Mouse (Mus musculus) kidney, postnatal 0 days (tissue): ENCODE results near the gene Tspo2. TPM values are rescaled to one million over a fixed set of nuclear protein-coding genes. Genes with fewer than 3 reads are reported as not detected.

ENCODE experiments used
- ATAC-seq: fragments of 200-750 bp; cut with Nextera tagmentation; replicated peaks from 2 replicates; pipeline ENCODE4 v1.8.0; 2017; ENCODE audit warnings: low read depth, moderate number of reproducible peaks, moderate TSS enrichment, moderate library complexity; ENCODE audit not compliant: low FRiP score
- DNase-seq: peaks from one replicate; pipeline ENCODE4 v3.0.0-alpha.2; 2016; ENCODE audit warnings: low spot score
- H3K27ac ChIP-seq: fragments of 300-500 bp; sonication (generic); 2 replicates; pipeline ENCODE4 v1.5.1; 2014; ENCODE audit warnings: mild to moderate bottlenecking
- H3K27me3 ChIP-seq: fragments of 300-500 bp; sonication (generic); 2 replicates; pipeline ENCODE4 v1.6.1; 2014; ENCODE audit warnings: low read length, mixed read lengths; ENCODE audit not compliant: insufficient read depth
- H3K36me3 ChIP-seq: fragments of 300-500 bp; sonication (generic); 2 replicates; pipeline ENCODE4 v1.6.1; 2014; ENCODE audit warnings: low read length, mixed read lengths; ENCODE audit not compliant: insufficient read depth
- H3K4me1 ChIP-seq: fragments of 300-500 bp; sonication (generic); replicated peaks from 2 replicates; pipeline ENCODE4 v1.6.1; 2014; ENCODE audit warnings: antibody characterized with exemption, low read length, mixed read lengths; ENCODE audit not compliant: insufficient read depth
- H3K4me2 ChIP-seq: fragments of 300-500 bp; sonication (generic); 2 replicates; pipeline ENCODE4 v1.6.1; 2014; ENCODE audit warnings: mild to moderate bottlenecking, low read length, moderate library complexity, mixed read lengths
- H3K4me3 ChIP-seq: fragments of 300-500 bp; sonication (generic); replicated peaks from 2 replicates; pipeline ENCODE4 v1.5.1; 2014; ENCODE audit warnings: low read depth, low read length
- H3K9ac ChIP-seq: fragments of 300-500 bp; sonication (generic); 2 replicates; pipeline ENCODE4 v1.6.1; 2014; ENCODE audit warnings: low read depth, low read length
- H3K9me3 ChIP-seq: fragments of 300-500 bp; sonication (generic); replicated peaks from 2 replicates; pipeline ENCODE4 v1.6.1; 2016; ENCODE audit warnings: low read length, inconsistent platforms, mixed read lengths
- CTCF ChIP-seq: IDR thresholded peaks from 2 replicates; pipeline ENCODE4 v1.5.1; 2016; ENCODE audit warnings: antibody characterized with exemption, low read depth, mild to moderate bottlenecking, moderate library complexity
- WGBS: fragments of 180-500 bp; shearing (Covaris S2); extraction: QIAGEN DNeasy Blood & Tissue Kit; methylation state at CpG from one replicate; pipeline ENCODE4 v1.1.7; 2014; 5-methylcytosine and 5-hydroxymethylcytosine counted together
- polyA plus RNA-seq: library from polyadenylated mRNA; unstranded; fragments of >200 nt; fragmentation: Nextera tagmentation; extraction: Ambion mirVana; gene quantifications from 2 replicates; pipeline ENCODE4 v1.2.1, GENCODE M21; 2015

Gene Tspo2
- polyA plus RNA-seq, 1 experiment from 2014 or later: 1.2 TPM

DNA sequence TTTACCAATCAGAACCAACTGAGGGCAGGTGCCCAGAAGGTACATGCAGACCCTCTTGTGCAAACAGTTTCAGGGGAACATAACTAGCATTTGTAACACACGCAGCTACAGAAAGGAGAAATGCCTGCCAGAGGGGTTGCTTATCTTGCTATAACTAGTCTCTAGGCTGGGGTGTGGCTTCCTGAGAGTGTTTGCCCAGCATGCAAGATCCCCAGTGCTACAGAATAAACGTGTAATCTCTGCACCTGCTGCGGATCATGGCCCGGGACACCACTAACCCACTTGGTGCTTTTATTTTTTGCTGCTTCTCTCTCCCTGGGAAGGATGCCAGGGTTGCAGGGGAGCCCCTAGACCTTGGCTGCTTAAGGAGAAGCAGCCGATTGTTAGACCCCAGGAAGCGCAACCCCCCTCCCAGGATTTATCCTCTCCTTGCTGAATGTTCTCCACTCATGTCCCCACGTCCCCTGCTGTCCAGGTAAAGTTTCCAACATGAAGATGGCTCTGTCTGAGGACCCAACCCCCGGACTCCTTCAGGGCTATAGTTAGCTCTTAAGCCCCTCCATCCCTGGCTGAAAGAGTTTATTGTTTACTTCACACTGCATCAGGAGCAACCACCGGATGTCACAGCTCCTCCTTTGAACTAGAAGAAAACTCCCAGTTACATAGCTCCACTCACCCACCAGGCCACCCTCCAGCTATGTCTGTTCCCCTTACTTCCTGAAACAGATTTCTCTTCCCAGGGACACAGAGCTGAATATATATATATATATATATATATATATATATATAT lies 25.3 kb downstream of the Tspo2 start:
- peaks cover 25% of the 10 kb centered on the region for H3K4me1 ChIP-seq
- H3K4me2 ChIP-seq: no peak overlapping the region
- no peak for TF ChIP-seq CTCF
- no peak overlapping the region for H3K4me3 ChIP-seq
- DNase-seq: no peak
- H3K36me3 ChIP-seq: no peaks in the 10 kb centered on the region
- no peaks in the 10 kb centered on the region for H3K9me3 ChIP-seq
- 0 out of 2 replicates have a peak overlapping the region, but pooled peaks have one; percentile 15 for H3K27ac ChIP-seq
- no peaks in the 10 kb centered on the region for H3K27me3 ChIP-seq
- 33% methylated on average over 9 of the region's 9 CpGs for WGBS
- no peak for ATAC-seq
- no peak overlapping the region for H3K9ac ChIP-seq

DNA sequence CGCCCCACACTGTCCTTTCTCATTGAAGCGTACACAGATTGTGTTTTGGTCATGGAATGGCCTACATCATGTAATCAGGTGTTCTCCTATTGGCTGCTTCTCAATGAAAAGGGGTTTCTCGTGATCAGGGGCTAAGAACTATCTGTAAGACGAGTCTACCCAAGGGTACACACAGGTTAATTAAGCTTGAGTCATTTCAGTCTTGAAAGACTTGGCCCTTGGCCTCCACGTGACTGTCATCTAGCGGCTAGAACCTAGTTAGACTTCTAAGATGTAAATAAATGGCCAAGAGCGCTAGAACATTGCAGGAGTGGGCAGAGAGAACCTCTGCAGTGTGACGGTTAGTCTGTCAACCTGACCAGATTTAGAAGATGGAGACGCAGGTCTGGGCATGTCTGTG lies 27.1 kb downstream of the Tspo2 start:
- no peak for DNase-seq
- Histone ChIP-seq H3K4me2 (no peak overlapping the region), H3K4me1 (peaks cover 20% of the 10 kb centered on the region), H3K27ac (0 out of 2 replicates have a peak overlapping the region, but pooled peaks have one; percentile 6), H3K27me3 (no peaks in the 10 kb centered on the region), H3K36me3 (no peaks in the 10 kb centered on the region), H3K9me3 (no peaks in the 10 kb centered on the region), H3K9ac (no peak overlapping the region), H3K4me3 (no peak overlapping the region)
- no peak for TF ChIP-seq CTCF
- 76% methylated on average over 9 of the region's 9 CpGs for WGBS
- ATAC-seq: peak; percentile 57

DNA sequence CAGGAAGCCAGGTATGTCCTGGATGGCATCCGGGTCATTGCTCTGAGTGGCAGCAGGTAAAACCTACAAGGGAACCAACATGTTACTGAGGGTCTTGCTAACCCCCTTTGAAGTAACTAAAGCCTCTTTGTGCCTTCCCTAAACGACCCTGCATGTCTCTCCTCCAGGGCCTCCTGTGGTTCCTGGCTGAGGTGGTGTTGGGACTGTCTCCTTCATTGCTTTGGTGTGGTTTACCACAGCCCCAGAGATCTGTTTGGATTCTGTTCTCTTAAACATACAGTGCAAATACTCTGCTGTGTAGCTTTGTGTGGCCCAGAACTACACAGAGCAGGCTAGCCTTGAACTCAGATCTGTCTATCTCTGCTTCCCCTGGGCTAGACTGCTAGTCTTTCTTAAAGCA lies 31.8 kb downstream of the Tspo2 start:
- WGBS: 56% methylated on average over 2 of the region's 2 CpGs

DNA sequence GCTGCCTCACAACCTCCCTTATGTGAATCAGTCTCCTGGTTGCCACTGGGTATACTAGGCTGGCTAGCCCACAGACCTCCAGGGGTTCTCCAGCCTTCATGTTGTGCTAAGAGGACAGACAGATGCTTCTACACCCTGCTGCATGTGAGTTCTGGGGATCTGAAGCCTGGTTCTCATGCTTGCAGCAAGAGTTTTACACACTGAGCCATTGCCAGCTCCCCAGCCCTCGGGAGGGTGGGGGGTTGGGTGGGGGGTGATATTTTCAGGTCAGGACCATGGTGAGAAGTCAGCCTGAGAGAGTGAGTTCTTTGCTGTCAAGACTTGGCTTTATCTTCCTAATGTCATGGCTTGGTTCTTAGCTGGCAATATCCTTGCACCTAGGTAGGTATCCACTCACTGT lies 32.5 kb downstream of the Tspo2 start:
- Histone ChIP-seq H3K36me3 (peaks cover 12% of the 10 kb centered on the region; the same call in 1 of the 2 replicates), H3K4me3 (no peak overlapping the region), H3K9ac (no peak overlapping the region), H3K27ac (peak overlapping the region; percentile 66), H3K27me3 (no peaks in the 10 kb centered on the region), H3K4me1 (peaks cover 10% of the 10 kb centered on the region), H3K9me3 (no peaks in the 10 kb centered on the region), H3K4me2 (peak overlapping the region; percentile 31)
- no peak for TF ChIP-seq CTCF
- DNase-seq (no peak), ATAC-seq (no peak)
- 81% methylated on average over 1 of the region's 1 CpGs for WGBS

More for the DNA sequence above, 31.8 kb downstream of the Tspo2 start:
- H3K27ac ChIP-seq: no peak overlapping the region
- ATAC-seq: no peak
- H3K4me3 ChIP-seq: no peak overlapping the region
- H3K4me2 ChIP-seq: no peak overlapping the region
- peaks cover 10% of the 10 kb centered on the region for H3K4me1 ChIP-seq
- H3K9ac ChIP-seq: no peak overlapping the region
- no peaks in the 10 kb centered on the region for H3K9me3 ChIP-seq
- no peaks in the 10 kb centered on the region for H3K27me3 ChIP-seq
- H3K36me3 ChIP-seq: peaks cover 8% of the 10 kb centered on the region; the same call in 1 of the 2 replicates
- TF ChIP-seq CTCF: no peak
- DNase-seq: no peak

DNA sequence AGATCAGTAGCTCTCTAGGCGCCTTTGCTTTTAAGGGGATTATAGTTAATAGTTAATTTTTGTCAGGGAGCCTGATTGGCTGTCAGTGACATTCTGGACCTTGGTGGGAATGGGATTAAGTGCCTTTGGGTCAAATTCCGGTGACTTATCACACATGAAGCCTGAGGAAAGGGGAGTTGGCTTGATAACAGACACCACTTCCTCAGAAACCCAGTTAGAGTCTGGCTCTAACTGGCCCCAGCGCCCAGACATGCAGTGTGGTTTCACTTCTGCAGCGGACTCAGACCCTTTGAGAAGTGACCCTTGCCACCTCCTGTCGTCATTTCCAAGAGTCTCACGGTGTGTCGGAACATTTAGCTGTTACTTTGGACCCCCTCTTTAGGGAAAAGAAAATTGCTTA lies 33.1 kb downstream of the Tspo2 start:
- Histone ChIP-seq H3K4me1 (peaks cover 10% of the 10 kb centered on the region), H3K36me3 (peaks cover 12% of the 10 kb centered on the region; the same call in 1 of the 2 replicates), H3K4me2 (peak overlapping the region; percentile 31), H3K9ac (no peak overlapping the region), H3K27me3 (no peaks in the 10 kb centered on the region), H3K27ac (peak overlapping the region; percentile 66), H3K9me3 (no peaks in the 10 kb centered on the region), H3K4me3 (0 out of 2 replicates have a peak overlapping the region, but pooled peaks have one; percentile 6)
- peak; percentile 64 for DNase-seq
- WGBS: 25% methylated on average over 7 of the region's 7 CpGs
- ATAC-seq: peak; percentile 75
- no peak for TF ChIP-seq CTCF

DNA sequence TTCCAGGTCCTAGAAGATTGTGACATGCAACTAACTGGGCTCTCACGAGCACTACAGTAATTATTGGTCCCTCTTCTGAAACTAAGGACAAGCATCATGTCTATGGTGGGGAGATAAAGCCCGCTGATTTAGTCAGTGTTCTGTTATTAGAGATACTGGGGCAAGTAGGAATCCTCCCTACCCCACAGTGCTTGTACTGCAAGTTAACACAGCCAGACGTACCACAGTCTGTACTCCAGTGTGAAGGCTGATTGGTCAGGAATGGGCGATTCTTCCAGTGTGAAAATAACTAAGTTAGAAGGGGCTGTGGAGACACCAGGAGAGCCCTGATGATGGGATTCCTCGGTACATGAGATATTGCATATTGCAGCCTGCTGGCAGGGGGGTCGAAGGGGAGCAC lies 33.8 kb downstream of the Tspo2 start:
- no peak for DNase-seq
- H3K9me3 ChIP-seq: no peaks in the 10 kb centered on the region
- no peak for ATAC-seq
- H3K27me3 ChIP-seq: no peaks in the 10 kb centered on the region
- peak overlapping the region; percentile 37; the same call in 1 of the 2 replicates for H3K27ac ChIP-seq
- H3K4me1 ChIP-seq: peaks cover 10% of the 10 kb centered on the region
- H3K4me2 ChIP-seq: no peak overlapping the region
- H3K36me3 ChIP-seq: peaks cover 16% of the 10 kb centered on the region; the same call in 1 of the 2 replicates
- TF ChIP-seq CTCF: no peak
- no peak overlapping the region for H3K9ac ChIP-seq
- no peak overlapping the region for H3K4me3 ChIP-seq
- 77% methylated on average over 6 of the region's 6 CpGs for WGBS
